Mouse (Mus musculus): ENCODE results near the gene Mrps16.

Gene Mrps16
- long read RNA-seq, experiment 1, transcript Mrps16-201 (3 exons, 2,572 nt), result major isoform, 59 of 67 reads
- long read RNA-seq, experiment 1, partial matches to known transcripts, result 5 of 67 reads
- long read RNA-seq, experiment 1, other reads (novel, unspliced or antisense), result 0 of 67 reads
- long read RNA-seq, experiment 2, transcript Mrps16-202 (3 exons, 801 nt), result minor isoform, 5 of 71 reads
- long read RNA-seq, experiment 2, transcript Mrps16-201 (3 exons, 2,572 nt), result major isoform, 64 of 71 reads
- long read RNA-seq, experiment 2, partial matches to known transcripts, result 2 of 71 reads
- long read RNA-seq, experiment 2, other reads (novel, unspliced or antisense), result 0 of 71 reads

DNA sequence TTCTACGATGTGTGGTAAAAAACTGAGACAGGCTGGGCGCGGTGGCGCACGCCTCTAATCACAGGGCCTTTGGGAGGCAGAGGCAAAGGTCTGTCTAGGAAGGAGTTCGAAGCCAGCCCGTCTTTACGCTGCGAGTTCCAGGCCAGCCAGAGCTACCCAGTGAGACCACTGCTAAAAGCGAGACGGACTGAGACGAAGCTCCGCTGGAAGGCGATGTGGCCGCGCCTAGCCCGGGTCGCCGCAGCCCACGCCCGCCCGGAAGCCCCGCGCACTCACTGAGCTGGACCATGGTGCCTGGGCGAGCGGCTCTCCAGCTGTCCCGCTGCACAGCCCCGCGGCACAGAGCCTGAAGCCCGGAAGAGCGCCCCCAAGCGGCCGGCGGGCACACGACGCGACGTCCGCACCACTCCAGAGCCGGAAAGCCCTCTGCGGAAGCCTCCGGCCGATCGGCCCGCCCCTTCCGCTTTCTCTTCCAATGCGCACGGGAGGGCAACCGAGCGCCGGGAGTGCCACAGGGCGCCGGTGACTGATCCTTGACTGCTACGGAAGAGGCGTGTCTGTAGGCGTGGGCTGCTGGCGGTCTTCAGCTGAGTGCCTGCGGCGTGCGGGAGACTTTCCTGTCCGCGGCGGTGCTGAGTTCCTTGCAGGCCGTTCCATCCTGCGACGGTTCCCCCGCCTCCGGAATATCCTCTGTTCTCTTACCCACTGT lies at the start of gene Mrps16:
Gene Mrps16, minus strand, starts transcription at position 430 of the 709 bp plus-strand sequence.
- intact Hi-C loops (cut with DNase I), result loop anchor here (5.0 kb wide), 1 partner anchor 46 kb away; the partner anchor contains the start of genes Ecd and Fam149b

GRCm38 (mm10) chr14:20442252-20442651 lies 48.8 kb upstream of the Mrps16 start:
- intact Hi-C loops (cut with DNase I), result no loop called here

- intact Hi-C loops (cut with DNase I), result no loop called here
Measured at GRCm38 (mm10) chr14:20436976-20437375, 43.5 kb upstream of the Mrps16 start.

DNA sequence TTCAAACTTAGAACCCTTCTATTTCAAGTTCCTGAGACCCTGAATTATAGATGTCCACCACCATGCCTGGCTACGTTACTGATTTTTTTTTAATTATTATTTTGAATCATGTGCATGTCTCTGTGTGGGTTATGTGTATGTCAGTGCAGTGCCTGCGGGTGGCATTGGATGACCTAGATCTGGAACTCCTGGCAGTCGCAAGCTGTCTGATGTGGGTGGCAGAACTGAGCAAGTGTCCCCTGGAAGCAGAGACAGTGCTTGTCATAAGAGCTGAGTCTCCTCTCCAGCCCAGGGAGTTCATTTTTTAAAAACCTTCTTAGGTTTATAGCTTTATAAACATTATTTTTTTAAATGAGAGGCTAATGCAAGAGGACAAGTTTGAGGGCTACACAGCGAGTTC lies 39.0 kb upstream of the Mrps16 start:
- intact Hi-C loops (cut with DNase I), result no loop called here

- intact Hi-C loops (cut with DNase I), result no loop called here
Measured at GRCm38 (mm10) chr14:20431726-20432125, 38.3 kb upstream of the Mrps16 start.

DNA sequence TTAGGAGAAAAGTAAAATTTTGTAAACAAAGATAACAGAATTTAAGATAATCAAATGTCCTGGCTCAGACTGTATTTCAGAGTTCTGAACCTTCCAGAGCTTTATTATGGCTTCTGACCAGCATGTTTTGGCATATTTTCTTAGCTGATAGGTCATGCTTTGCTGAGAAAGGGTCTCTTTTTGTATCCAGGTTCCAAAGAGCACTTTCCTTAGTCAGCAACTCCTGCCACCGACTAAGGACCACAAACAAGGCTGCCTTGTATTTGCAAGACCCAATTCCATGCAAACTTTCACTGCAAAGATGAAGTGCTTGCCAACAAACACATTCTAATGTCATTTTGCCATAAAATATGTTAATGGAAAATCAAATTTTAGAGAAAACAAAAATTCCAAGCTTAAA lies 36.4 kb upstream of the Mrps16 start:
- intact Hi-C loops (cut with DNase I), result no loop called here

GRCm38 (mm10) chr14:20428593-20428992 lies 35.2 kb upstream of the Mrps16 start:
- intact Hi-C loops (cut with DNase I), result no loop called here

DNA sequence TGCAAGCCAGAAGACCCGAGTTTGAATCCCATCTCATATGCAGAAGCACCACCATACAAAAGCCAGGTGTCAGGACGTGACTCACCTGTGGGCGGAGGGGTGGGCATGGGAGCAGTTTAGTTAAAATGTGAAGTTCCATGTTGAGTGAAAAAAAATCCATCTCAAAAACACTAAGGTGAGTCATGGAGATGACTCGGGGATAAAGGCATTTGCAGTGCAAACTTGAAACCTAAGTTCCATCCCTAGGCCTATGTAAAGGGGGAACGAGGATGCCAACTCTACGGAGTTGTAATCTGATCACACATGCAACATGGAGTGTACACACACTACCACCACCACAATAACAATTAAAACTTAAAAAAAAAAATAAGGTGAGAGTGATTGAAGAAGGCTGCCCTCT lies 29.6 kb upstream of the Mrps16 start:
- intact Hi-C loops (cut with DNase I), result no loop called here

DNA sequence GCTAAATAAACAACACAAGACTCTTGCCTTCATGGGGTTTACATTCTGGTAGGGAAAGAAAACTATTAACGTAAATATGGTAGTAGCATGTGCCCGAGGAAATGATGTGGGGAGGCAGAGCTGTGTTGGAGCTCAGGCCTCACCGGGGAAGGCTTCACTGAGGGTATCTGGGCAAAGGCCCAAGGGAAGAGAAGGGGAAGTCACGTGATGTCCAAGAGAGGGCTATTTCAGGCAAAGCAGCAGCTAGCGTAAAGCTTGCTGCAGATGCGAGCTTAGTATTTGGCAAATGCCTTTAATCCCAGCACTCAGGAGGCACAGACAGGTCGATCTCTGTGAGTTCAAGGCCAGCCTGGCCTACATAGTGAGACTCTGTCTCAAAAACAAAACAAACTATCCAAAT lies 28.8 kb upstream of the Mrps16 start:
- intact Hi-C loops (cut with DNase I), result no loop called here

- intact Hi-C loops (cut with DNase I), result no loop called here
Measured at GRCm38 (mm10) chr14:20400071-20400470, 6.6 kb upstream of the Mrps16 start.

DNA sequence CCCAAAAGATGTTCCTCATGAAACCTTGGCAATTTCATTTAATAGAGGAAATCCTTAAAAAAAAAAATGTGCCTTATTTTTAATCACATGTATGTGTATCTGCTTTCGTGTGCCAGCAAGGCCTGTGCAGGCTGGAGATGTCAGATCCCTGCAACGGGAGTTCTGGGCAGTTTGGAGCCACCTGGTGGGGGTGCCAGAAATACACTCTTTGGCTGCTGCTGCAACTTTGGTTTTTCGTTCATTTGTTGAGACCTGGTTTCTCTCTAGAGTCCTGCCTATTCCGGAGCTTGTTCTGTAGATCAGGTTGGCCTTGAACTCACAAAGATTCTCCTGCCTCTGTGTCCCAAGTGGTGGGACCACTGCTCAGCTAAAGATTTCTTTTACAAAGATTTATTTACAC lies 5.4 kb upstream of the Mrps16 start:
- intact Hi-C loops (cut with DNase I), result no loop called here

DNA sequence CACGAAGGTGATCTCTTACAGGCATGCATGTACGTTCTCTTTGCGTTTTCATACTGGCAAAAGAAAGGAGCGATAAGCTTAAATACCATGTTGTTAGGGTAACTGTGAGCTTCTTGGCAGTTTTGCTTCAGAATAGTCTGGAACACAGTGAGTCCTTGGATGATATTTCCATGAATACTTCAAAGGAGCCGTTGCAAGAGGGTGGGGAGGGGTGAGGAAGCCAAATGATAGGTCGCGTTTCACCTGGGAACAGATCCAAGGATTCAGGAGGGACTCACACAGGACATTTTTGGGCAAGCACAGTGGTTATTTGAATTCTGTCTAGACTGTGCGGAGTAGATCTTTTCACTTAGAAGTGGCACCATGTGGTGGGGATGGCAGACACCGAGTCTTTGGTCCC lies 3.8 kb upstream of the Mrps16 start:
- intact Hi-C loops (cut with DNase I), result no loop called here

DNA sequence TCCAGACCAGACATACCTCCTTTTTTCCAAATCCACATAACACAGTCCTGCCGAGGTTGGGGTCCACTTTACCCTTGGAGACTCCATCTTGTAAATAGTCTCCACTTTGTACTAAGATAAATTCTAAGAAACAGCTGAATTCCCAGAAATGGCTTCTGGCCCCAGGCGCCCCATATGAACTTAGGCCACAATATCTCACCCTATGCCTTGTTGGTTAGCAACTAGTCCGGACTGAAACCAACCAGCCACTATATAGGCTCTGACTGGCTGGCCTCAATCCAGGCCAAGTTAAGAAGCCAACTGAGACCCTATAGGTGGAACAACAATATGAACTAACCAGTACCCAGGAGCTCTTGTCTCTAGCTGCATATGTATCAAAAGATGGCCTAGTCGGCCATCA lies 1.1 kb downstream of the Mrps16 start:
- intact Hi-C loops (cut with DNase I), result loop anchor here (5.0 kb wide), 1 partner anchor 45 kb away; the partner anchor contains the start of genes Ecd and Fam149b

GRCm38 (mm10) chr14:20389446-20390079 lies 3.9 kb downstream of the Mrps16 start:
- intact Hi-C loops (cut with DNase I), result loop anchor here (5.0 kb wide), 1 partner anchor 42 kb away; the partner anchor contains the start of genes Ecd and Fam149b

DNA sequence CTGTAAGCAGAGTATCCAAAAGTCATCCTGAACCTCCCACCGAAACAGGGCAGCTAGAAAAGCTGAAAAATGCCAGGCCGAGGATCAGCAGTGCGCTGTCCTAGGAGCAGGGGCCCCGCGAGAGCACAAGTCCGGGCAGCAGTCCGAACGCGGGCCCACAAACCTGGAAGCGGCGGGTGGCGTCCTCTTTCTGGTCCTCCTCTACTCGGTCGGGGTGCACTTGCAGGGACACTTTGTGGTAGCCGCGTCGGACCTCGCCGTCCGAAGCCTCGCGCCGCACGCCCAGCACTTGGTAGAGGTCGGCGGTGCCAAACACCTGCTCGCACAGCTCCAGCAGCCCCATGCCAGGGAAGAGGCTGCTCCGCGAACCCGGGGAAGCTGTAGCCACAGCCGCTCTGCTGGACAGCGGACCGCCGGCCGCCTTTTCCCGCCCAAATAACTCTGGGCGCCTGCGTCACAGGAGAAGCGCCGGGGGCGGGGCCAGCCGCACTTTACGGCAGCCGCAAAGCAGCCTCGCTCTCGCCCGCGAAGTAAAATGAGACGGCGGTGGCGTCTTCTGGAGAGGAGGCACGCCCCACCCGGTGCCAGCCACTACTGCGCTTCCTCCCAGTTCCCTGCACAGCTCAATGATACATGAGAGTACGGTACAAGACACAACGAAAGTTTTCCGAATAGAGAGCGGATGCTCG lies 4.8 kb downstream of the Mrps16 start, which contains the start of gene Dnajc9:
Gene Dnajc9, minus strand, starts transcription at position 470 of the 689 bp plus-strand sequence.
- intact Hi-C loops (cut with DNase I), result no loop called here

GRCm38 (mm10) chr14:20379753-20380430 lies 13.5 kb downstream of the Mrps16 start:
- intact Hi-C loops (cut with DNase I), result no loop called here

DNA sequence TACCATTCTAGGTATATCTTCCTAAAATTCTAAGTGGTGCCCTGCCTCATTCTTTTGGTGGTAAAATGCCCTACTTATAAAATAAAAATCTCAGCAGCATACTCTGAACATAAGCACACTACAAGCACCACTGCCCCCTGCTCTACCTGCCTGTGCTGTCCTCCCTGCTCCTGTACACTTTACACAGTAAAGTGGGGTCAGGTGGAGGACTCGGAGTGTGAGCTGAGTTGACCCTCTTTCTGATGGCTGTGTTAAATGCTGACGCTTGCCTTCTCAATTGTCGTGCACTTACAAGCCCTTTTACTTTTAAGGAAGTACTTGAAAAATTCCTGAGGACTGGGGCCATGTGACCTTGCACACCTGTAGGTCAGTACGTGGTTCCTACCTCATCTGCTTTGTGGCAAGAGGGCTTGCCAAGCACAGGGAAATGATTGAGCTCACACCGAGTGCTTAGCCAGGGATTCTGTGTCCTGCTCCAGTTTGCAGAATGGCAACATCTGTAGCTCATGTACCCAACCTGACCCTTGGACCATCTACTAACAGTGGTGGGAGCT lies 14.3 kb downstream of the Mrps16 start:
- intact Hi-C loops (cut with DNase I), result no loop called here

GRCm38 (mm10) chr14:20378313-20379061 lies 14.9 kb downstream of the Mrps16 start:
- intact Hi-C loops (cut with DNase I), result no loop called here

DNA sequence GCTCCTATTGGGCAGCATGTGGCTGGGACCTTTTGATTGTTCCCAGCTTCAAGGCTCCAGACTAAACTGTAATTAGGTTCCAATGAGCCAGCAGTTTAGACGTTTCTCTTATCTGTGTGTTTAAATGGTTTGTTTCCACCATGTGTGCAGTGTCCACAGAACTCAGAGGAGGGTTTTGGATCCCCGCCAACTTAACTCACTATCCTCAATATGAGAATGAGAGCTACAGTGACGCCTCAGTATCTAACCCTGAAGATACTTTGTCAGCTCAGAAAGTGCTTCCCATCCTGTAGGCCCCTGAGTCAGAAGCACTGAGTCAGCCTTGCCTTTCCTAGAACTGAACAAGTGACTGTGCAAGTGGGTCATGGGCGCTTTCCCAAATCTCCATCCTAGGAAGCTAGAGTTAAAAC lies 16.3 kb downstream of the Mrps16 start:
- intact Hi-C loops (cut with DNase I), result no loop called here

DNA sequence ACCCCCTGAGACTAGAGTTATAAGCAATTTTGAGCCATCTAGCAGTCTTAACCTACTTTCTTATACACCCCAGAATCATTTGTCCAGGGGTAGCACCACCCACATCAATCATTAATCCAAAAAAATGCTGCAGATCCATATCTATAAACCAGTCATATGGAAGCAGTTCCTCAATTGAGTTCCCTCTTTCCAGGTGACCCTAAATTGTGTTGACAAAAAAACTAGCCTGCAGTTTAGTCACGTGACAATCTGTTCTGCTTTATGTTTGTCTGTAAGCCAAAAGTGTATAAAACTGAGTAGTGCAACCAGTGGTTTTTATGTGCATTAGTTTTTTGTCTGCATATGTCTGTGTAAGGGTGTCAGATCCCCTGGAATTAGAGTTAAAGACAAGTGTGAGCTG lies 21.6 kb downstream of the Mrps16 start:
- intact Hi-C loops (cut with DNase I), result no loop called here

Measured in adrenal gland (tissue).